Mouse (Mus musculus) brain, embryonic 14.5 days (tissue): ENCODE data around the gene Tmem150a.

Experiments
- CTCF ChIP-seq: fragments of 200-500 bp; IDR thresholded peaks from 2 replicates; pipeline ENCODE4 v1.5.1; 2012; ENCODE audit warnings: inconsistent platforms, mild to moderate bottlenecking, moderate library complexity, borderline replicate concordance; ENCODE audit not compliant: insufficient read depth, insufficient read length; ENCODE audit errors: extremely low read depth
- POLR2A ChIP-seq: fragments of 200-500 bp; IDR thresholded peaks from 2 replicates; pipeline ENCODE4 v1.6.1; 2012; ENCODE audit warnings: mild to moderate bottlenecking, inconsistent platforms, borderline replicate concordance; ENCODE audit not compliant: poor library complexity, insufficient read depth, insufficient read length, severe bottlenecking; ENCODE audit errors: extremely low read depth

DNA sequence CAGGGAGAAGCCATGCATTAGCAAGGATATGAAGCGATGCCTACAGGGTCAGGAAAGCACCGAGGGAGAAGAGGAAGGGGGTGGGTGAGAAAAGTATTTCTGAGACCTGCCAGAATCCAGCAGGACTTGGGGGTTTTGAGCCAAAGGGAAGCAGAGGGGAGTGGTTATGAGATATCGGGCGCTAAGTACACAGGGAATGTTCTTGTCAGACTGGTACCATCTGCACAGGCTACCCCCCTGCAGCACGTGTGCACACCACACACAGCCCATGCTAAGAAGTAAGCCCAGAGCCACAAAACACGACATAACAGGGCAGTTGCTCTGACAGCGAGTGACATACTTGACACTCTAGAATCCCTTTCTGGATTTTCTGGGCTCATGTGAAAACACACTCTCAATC is 19.0 kb downstream of the Tmem150a start:
- TF ChIP-seq POLR2A = no peak
- TF ChIP-seq CTCF = no peak
